In the genomic region with DNA sequence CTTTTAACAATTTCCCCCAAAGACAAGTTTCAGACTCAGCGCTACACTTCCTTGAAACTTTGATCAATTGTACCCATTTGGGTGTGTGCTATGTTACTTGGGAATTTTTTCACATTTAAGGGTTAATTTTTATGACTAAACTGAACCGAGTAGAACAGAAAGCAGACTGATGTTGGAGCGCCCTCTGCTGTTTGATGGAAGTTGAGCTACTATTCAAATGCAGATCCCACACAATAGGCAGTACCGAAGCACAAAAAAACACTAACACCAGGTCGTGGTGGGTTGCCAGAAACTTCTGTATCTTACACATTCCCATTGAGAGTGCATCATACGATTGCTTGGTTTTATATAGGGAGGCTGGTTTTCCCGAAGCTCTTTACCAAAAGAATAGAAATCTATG, we compare ENCODE assay signal across 8 mouse cellular contexts.
DNase-seq lines count a peak whose midpoint lies in the region; ATAC-seq and TF ChIP-seq lines count a peak whose summit lies in the region.
"Had no signal": no experiment of that assay in that cellular context is flagged by ENCODE, and none has a peak within 500 bp of the region (broad histone marks: within the 10 kb centered on the region; RNA-seq: fewer than 3 reads in every experiment).

No protein-coding gene starts in this region.

- TF ChIP-seq EP300 in lung, postnatal 0 days (IDR thresholded peaks at IDR 0.05): no peak

- WGBS in embryonic facial prominence, embryonic 10.5 days: 10% methylated on average over 7 of the region's 7 CpGs
- WGBS in lung, postnatal 0 days: 8% methylated on average over 7 of the region's 7 CpGs

- no peak for ATAC-seq in lung, postnatal 0 days

- peak; percentile 75 for TF ChIP-seq CTCF in E14TG2a.4 (conservative IDR thresholded peaks at IDR 0.05; ENCODE audit: low read length)
- peak; percentile 76 for TF ChIP-seq CTCF in lung, postnatal 0 days (IDR thresholded peaks at IDR 0.05)

- no peak overlapping the region for H3K4me3 ChIP-seq in E14TG2a.4 (replicated peaks; ENCODE audit: low read length)
- H3K4me3 ChIP-seq in embryonic facial prominence, embryonic 10.5 days: no peak overlapping the region
- H3K4me3 ChIP-seq in lung, postnatal 0 days (ENCODE audit: low read depth, low read length): no peak overlapping the region
- H3K4me3 ChIP-seq: heart, embryonic 15.5 days had no signal

- H3K36me3 ChIP-seq in E14TG2a.4 (ENCODE audit: insufficient read depth, low read length): no peaks in the 10 kb centered on the region
- no peaks in the 10 kb centered on the region for H3K36me3 ChIP-seq in embryonic facial prominence, embryonic 10.5 days (replicated peaks)
- H3K36me3 ChIP-seq in lung, postnatal 0 days (ENCODE audit: insufficient read depth, low read length): no peaks in the 10 kb centered on the region
- H3K36me3 ChIP-seq: heart, embryonic 15.5 days had no signal

- no peak overlapping the region for H3K9ac ChIP-seq in lung, postnatal 0 days (replicated peaks; ENCODE audit: low read depth)
- H3K9ac ChIP-seq: heart, embryonic 15.5 days had no signal

- no peaks in the 10 kb centered on the region; the same call in 1 of the 2 replicates for H3K4me1 ChIP-seq in E14TG2a.4 (replicated peaks; ENCODE audit: low read depth, low read length)
- no peaks in the 10 kb centered on the region for H3K4me1 ChIP-seq in embryonic facial prominence, embryonic 10.5 days
- no peaks in the 10 kb centered on the region for H3K4me1 ChIP-seq in lung, postnatal 0 days (ENCODE audit: insufficient read depth, low read depth, low read length)
- H3K4me1 ChIP-seq: heart, embryonic 15.5 days had no signal

- H3K9me3 ChIP-seq in E14TG2a.4 (ENCODE audit: low read length): no peaks in the 10 kb centered on the region
- no peaks in the 10 kb centered on the region for H3K9me3 ChIP-seq in embryonic facial prominence, embryonic 10.5 days
- H3K9me3 ChIP-seq in lung, postnatal 0 days (ENCODE audit: low read length): no peaks in the 10 kb centered on the region
- H3K9me3 ChIP-seq: heart, embryonic 15.5 days had no signal

- H3K4me2 ChIP-seq in lung, postnatal 0 days (replicated peaks; ENCODE audit: low read depth, low read length): no peak overlapping the region
- H3K4me2 ChIP-seq: heart, embryonic 15.5 days had no signal

- no peaks in the 10 kb centered on the region; the same call in 1 of the 2 replicates for H3K27me3 ChIP-seq in E14TG2a.4 (ENCODE audit: insufficient read depth, low read length)
- H3K27me3 ChIP-seq in embryonic facial prominence, embryonic 10.5 days (replicated peaks; ENCODE audit: low read depth, poor library complexity, severe bottlenecking): no peaks in the 10 kb centered on the region
- no peaks in the 10 kb centered on the region for H3K27me3 ChIP-seq in lung, postnatal 0 days (replicated peaks; ENCODE audit: insufficient read depth, low read length)
- H3K27me3 ChIP-seq: heart, embryonic 15.5 days had no signal

- no peak overlapping the region for H3K27ac ChIP-seq in embryonic facial prominence, embryonic 10.5 days (replicated peaks)
- H3K27ac ChIP-seq in lung, postnatal 0 days (ENCODE audit: low read length): no peak overlapping the region
- H3K27ac ChIP-seq: heart, embryonic 15.5 days had no signal

- peak; percentile 53 for DNase-seq in adrenal gland, adult 8-10 months
- peak; percentile 80 for DNase-seq in embryonic facial prominence, embryonic 10.5 days (ENCODE audit: low spot score)
- DNase-seq in heart, postnatal 4 days: peak; percentile 78
- DNase-seq in layer of hippocampus, adult 8-10 months (ENCODE audit: low spot score in 2 of 2): peak; percentile 41 to 80
- peak; percentile 71 for DNase-seq in lung, postnatal 0 days (ENCODE audit: low spot score)
- peak; percentile 72 for DNase-seq in right cerebral cortex, adult 18-20 months
